Mouse (Mus musculus): Measurements from ENCODE around the gene Dennd1b. TPM values are rescaled to one million over a fixed set of nuclear protein-coding genes. Genes with fewer than 3 reads are reported as not detected.

Gene Dennd1b
- polyA plus RNA-seq, 1 experiment from 2014 or later = 16.8 TPM

DNA sequence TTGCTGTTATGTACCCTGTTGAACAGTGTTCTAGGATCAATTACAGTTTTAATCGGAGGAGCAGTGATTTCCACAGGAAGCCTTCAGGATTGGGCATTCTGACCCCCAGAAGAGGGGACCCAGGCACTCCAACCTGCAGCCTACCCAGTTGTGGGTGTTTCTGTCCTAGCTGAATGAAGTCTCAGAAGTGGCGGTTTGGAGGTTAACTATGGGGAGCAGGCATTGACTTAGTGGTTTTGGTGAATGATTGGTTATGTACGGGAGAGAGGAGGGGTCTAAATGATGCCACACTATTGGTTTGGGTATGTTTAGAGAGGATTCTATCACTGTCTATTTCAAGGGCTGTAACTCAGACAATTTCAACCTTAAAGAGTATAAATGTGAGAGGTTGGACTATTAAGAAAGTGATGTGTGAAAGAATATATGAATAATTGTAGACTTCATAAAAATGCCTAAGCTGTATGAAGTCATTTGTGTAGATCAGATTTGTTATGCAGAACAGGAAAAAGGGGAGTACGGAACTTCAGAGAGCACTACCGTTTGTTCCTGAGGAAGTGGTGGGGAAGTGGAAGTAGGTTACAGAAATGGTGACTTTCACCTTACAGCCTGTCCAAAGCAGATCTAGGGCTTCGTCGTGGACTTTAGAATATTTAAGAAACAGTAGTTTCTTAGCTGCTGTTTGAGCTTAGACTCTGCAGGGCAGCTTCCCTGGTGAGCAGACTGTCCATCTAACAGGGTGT, 73.7 kb downstream of the Dennd1b start:
- H3K36me3 ChIP-seq (ENCODE audit: control insufficient read depth, insufficient read depth, low read length) = no peaks in the 10 kb centered on the region
- no peak overlapping the region for H3K4me2 ChIP-seq (ENCODE audit: low read length)
- no peak for ATAC-seq (ENCODE audit: insufficient number of reproducible peaks, insufficient read depth, low FRiP score, low read depth)
- H3K9ac ChIP-seq (ENCODE audit: low read length) = no peak overlapping the region
- 61% methylated on average over 7 of the region's 7 CpGs for WGBS
- H3K9me3 ChIP-seq (ENCODE audit: control insufficient read depth, low read length) = no peaks in the 10 kb centered on the region
- H3K27me3 ChIP-seq (ENCODE audit: control insufficient read depth, insufficient read depth, low read length) = no peaks in the 10 kb centered on the region
- H3K27ac ChIP-seq (replicated peaks in 1 of 2; ENCODE audit: control insufficient read depth in 1 of 2, insufficient read depth in 1 of 2, low read depth in 2 of 2, low read length in 2 of 2) = no peak overlapping the region
- H3K4me1 ChIP-seq (ENCODE audit: control insufficient read depth in 2 of 2, insufficient read depth in 2 of 2, low read length in 2 of 2) = peaks cover 0 to 10% of the 10 kb centered on the region in 2 experiments; a peak in 2 of 4 replicates
- no peak overlapping the region for H3K4me3 ChIP-seq (ENCODE audit: control insufficient read depth in 1 of 2, insufficient read depth in 1 of 2, low read depth in 1 of 2, low read length in 2 of 2)

DNA sequence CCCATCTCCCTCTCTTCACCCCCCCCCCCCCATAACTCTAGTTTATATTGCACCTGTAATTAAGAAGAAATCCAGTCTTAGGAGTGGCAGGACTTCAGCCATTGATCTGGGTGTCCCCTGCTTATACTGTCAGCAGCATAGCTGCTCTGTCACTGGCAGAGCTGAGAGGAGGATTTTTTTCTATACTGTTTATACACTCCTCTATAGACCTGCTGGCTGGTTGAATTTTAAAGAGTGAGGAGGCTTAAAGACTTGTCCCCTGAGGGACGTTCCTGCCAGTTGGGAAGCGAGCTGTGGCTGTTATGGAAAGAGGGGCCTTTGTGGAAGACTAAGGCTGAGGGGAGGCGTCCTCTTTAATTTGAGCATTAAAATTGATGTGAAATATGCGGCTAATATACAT, 74.8 kb downstream of the Dennd1b start:
- Histone ChIP-seq H3K36me3 (ENCODE audit: control insufficient read depth, insufficient read depth, low read length) (no peaks in the 10 kb centered on the region), H3K27me3 (ENCODE audit: control insufficient read depth, insufficient read depth, low read length) (no peaks in the 10 kb centered on the region), H3K9me3 (ENCODE audit: control insufficient read depth, low read length) (no peaks in the 10 kb centered on the region), H3K27ac (replicated peaks in 1 of 2; ENCODE audit: control insufficient read depth in 1 of 2, insufficient read depth in 1 of 2, low read depth in 2 of 2, low read length in 2 of 2) (no peak overlapping the region), H3K4me1 (ENCODE audit: control insufficient read depth in 2 of 2, insufficient read depth in 2 of 2, low read length in 2 of 2) (peaks cover 0 to 10% of the 10 kb centered on the region in 2 experiments; a peak in 2 of 4 replicates), H3K4me3 (ENCODE audit: control insufficient read depth in 1 of 2, insufficient read depth in 1 of 2, low read depth in 1 of 2, low read length in 2 of 2) (no peak overlapping the region), H3K9ac (ENCODE audit: low read length) (no peak overlapping the region), H3K4me2 (ENCODE audit: low read length) (no peak overlapping the region)
- no peak for ATAC-seq (ENCODE audit: insufficient number of reproducible peaks, insufficient read depth, low FRiP score, low read depth)
- WGBS = 67% methylated on average over 4 of the region's 4 CpGs

DNA sequence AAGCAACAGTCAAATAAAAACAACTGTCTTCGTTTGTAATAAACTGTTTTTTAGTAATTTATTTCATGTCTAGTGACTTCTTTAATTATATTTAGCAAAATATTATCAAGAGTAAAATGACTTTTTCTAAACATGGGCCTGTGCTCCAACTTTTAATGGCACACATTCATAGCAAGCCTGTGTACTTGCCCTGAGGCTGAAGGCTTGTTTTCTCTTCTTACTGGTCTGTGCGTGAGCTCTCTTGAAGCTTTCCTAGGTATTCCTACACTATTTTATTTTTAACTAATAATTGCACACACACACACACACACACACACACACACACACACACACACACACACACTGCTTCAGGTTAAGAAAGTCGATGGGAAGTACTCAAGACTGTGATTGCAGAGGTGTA, 75.4 kb downstream of the Dennd1b start:
- no peaks in the 10 kb centered on the region for H3K27me3 ChIP-seq (ENCODE audit: control insufficient read depth, insufficient read depth, low read length)
- no peak overlapping the region for H3K27ac ChIP-seq (replicated peaks in 1 of 2; ENCODE audit: control insufficient read depth in 1 of 2, insufficient read depth in 1 of 2, low read depth in 2 of 2, low read length in 2 of 2)
- no peak overlapping the region for H3K9ac ChIP-seq (ENCODE audit: low read length)
- ATAC-seq (ENCODE audit: insufficient number of reproducible peaks, insufficient read depth, low FRiP score, low read depth) = no peak
- H3K4me3 ChIP-seq (ENCODE audit: control insufficient read depth in 1 of 2, insufficient read depth in 1 of 2, low read depth in 1 of 2, low read length in 2 of 2) = no peak overlapping the region
- no peak overlapping the region for H3K4me2 ChIP-seq (ENCODE audit: low read length)
- H3K4me1 ChIP-seq (ENCODE audit: control insufficient read depth in 2 of 2, insufficient read depth in 2 of 2, low read length in 2 of 2) = peaks cover 0 to 10% of the 10 kb centered on the region in 2 experiments; a peak in 2 of 4 replicates
- WGBS = 70% methylated on average over 3 of the region's 3 CpGs
- H3K9me3 ChIP-seq (ENCODE audit: control insufficient read depth, low read length) = no peaks in the 10 kb centered on the region
- no peaks in the 10 kb centered on the region for H3K36me3 ChIP-seq (ENCODE audit: control insufficient read depth, insufficient read depth, low read length)

DNA sequence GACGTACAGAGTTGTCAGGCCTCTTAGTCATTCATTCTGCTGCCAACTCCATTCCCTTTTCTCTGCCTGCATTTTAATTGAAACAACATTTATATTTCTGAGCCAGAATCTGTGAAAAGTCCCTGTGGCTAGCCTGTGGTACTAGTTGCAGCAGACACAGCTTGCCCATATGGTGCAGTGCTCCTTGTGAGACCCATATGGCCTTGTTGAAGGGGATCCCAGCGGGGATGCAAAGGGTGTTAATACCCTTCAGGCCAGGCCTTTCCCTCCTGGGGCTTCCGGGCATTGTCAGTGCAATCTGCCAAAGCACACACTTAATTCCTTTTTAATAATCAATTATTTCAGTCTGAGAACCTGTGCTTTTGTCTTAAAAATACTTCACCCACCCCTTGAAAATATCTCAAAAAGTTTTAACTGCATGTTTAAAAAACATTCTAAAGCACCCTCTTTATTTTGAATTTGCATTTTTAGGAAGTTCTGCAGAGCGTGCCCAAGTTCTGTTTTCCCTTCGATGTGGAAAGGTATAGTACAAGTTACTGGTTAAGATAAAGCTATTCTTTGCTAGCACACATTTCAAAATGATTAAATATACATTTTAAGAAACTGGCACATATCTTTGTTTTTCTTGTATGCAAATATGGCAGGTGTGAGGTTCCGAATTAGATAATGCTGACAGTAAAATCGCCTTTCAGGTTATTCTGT, 76.4 kb downstream of the Dennd1b start:
- H3K4me2 ChIP-seq (ENCODE audit: low read length) = no peak overlapping the region
- H3K4me3 ChIP-seq (ENCODE audit: control insufficient read depth in 1 of 2, insufficient read depth in 1 of 2, low read depth in 1 of 2, low read length in 2 of 2) = no peak overlapping the region
- H3K9ac ChIP-seq (ENCODE audit: low read length) = no peak overlapping the region
- ATAC-seq (ENCODE audit: insufficient number of reproducible peaks, insufficient read depth, low FRiP score, low read depth) = no peak
- WGBS = 61% methylated on average over 7 of the region's 7 CpGs
- H3K27ac ChIP-seq (replicated peaks in 1 of 2; ENCODE audit: control insufficient read depth in 1 of 2, insufficient read depth in 1 of 2, low read depth in 2 of 2, low read length in 2 of 2) = no peak overlapping the region
- H3K27me3 ChIP-seq (ENCODE audit: control insufficient read depth, insufficient read depth, low read length) = no peaks in the 10 kb centered on the region
- no peaks in the 10 kb centered on the region for H3K36me3 ChIP-seq (ENCODE audit: control insufficient read depth, insufficient read depth, low read length)
- peaks cover 0 to 10% of the 10 kb centered on the region in 2 experiments; a peak in 2 of 4 replicates for H3K4me1 ChIP-seq (ENCODE audit: control insufficient read depth in 2 of 2, insufficient read depth in 2 of 2, low read length in 2 of 2)
- no peaks in the 10 kb centered on the region for H3K9me3 ChIP-seq (ENCODE audit: control insufficient read depth, low read length)

DNA sequence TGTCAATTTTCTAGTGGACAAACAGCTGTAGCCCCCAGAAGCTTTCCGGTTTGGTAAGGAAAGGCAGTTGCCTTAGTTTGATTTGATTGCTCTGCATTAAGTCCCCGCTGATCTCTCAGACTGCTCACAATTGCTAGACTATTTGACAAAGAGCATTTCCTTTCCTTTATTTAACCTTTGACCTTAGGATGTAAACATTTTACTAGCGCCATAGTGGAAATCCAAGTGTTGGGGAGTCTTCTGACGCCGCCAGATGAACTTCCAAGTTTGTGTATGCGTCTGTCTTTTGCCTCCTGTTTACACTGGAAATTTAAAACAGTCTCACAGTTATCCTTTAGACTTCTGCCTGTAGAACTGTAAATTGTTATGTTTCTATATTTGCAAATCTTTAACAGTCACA, 85.8 kb downstream of the Dennd1b start:
- no peak for ATAC-seq (ENCODE audit: insufficient number of reproducible peaks, insufficient read depth, low FRiP score, low read depth)
- 79% methylated on average over 6 of the region's 6 CpGs for WGBS

DNA sequence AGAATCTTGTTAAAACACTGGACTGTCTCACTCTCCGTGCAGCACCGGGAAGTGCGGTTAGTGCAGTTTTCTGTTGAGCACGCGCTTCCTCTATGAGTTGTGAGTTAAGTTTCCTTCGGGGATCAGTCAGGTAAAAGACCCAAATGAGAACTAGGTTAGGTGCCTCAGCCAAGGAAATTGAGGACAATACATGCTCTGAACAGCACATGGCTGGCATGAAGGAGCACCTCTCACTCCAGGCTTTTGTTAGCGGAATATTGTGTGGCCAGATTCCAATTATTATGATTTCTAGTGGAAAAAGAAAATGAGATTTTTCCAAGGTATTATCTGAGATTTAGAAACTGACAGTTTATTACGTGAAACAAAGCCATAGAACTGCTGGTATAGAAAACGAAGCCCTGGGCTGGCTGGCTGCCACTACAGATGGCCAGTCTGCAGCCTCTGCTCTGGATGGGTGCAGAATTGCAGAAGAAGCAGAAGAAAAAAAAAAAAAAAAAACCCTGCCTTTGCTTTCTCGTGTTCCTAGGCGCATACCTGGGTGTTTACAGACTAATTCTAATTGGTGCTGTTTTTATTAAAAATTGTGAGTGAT, 86.7 kb downstream of the Dennd1b start:
- H3K27ac ChIP-seq (replicated peaks in 1 of 2; ENCODE audit: control insufficient read depth in 1 of 2, insufficient read depth in 1 of 2, low read depth in 2 of 2, low read length in 2 of 2) = no peak overlapping the region
- ATAC-seq (ENCODE audit: insufficient number of reproducible peaks, insufficient read depth, low FRiP score, low read depth) = no peak
- H3K9ac ChIP-seq (ENCODE audit: low read length) = no peak overlapping the region
- H3K4me2 ChIP-seq (ENCODE audit: low read length) = no peak overlapping the region
- H3K4me1 ChIP-seq (ENCODE audit: control insufficient read depth in 2 of 2, insufficient read depth in 2 of 2, low read length in 2 of 2) = peaks cover 0 to 3% of the 10 kb centered on the region in 2 experiments; a peak in 2 of 4 replicates
- H3K9me3 ChIP-seq (ENCODE audit: control insufficient read depth, low read length) = no peaks in the 10 kb centered on the region
- WGBS = 83% methylated on average over 11 of the region's 11 CpGs
- no peaks in the 10 kb centered on the region for H3K27me3 ChIP-seq (ENCODE audit: control insufficient read depth, insufficient read depth, low read length)
- H3K36me3 ChIP-seq (ENCODE audit: control insufficient read depth, insufficient read depth, low read length) = 0 out of 2 replicates have a peak, but pooled peaks cover 6% of the 10 kb centered on the region
- no peak overlapping the region for H3K4me3 ChIP-seq (ENCODE audit: control insufficient read depth in 1 of 2, insufficient read depth in 1 of 2, low read depth in 1 of 2, low read length in 2 of 2)

More for the DNA sequence above, 85.8 kb downstream of the Dennd1b start:
- Histone ChIP-seq H3K4me3 (ENCODE audit: control insufficient read depth in 1 of 2, insufficient read depth in 1 of 2, low read depth in 1 of 2, low read length in 2 of 2) (no peak overlapping the region), H3K4me2 (ENCODE audit: low read length) (no peak overlapping the region), H3K27me3 (ENCODE audit: control insufficient read depth, insufficient read depth, low read length) (no peaks in the 10 kb centered on the region), H3K9me3 (ENCODE audit: control insufficient read depth, low read length) (no peaks in the 10 kb centered on the region), H3K4me1 (ENCODE audit: control insufficient read depth in 2 of 2, insufficient read depth in 2 of 2, low read length in 2 of 2) (peaks cover 0 to 3% of the 10 kb centered on the region in 2 experiments; a peak in 2 of 4 replicates), H3K9ac (ENCODE audit: low read length) (no peak overlapping the region), H3K36me3 (ENCODE audit: control insufficient read depth, insufficient read depth, low read length) (no peaks in the 10 kb centered on the region), H3K27ac (replicated peaks in 1 of 2; ENCODE audit: control insufficient read depth in 1 of 2, insufficient read depth in 1 of 2, low read depth in 2 of 2, low read length in 2 of 2) (no peak overlapping the region)

DNA sequence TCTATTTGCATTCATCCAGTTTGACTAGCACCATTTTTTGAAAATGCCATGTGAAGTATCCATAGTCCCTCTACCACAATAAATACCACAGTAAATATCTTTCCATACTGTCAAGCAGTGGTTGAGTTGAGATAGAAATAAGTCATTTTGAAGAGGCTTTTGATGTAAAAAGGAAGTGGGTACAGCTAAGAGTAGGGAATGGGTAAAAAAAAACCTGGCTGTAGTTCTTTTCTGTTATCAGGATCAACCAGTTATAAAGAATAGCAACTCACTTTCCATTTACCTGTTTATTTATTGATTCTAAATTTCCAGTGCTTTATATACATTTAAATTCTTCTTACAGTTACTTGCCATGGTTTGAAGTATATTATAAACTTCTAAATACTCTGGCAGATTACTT, 89.8 kb downstream of the Dennd1b start:
- Histone ChIP-seq H3K27me3 (ENCODE audit: control insufficient read depth, insufficient read depth, low read length) (no peaks in the 10 kb centered on the region), H3K4me2 (ENCODE audit: low read length) (no peak overlapping the region), H3K9ac (ENCODE audit: low read length) (no peak overlapping the region), H3K9me3 (ENCODE audit: control insufficient read depth, low read length) (no peaks in the 10 kb centered on the region), H3K4me1 (ENCODE audit: control insufficient read depth in 2 of 2, insufficient read depth in 2 of 2, low read length in 2 of 2) (no peaks in the 10 kb centered on the region), H3K36me3 (ENCODE audit: control insufficient read depth, insufficient read depth, low read length) (0 out of 2 replicates have a peak, but pooled peaks cover 9% of the 10 kb centered on the region), H3K4me3 (ENCODE audit: control insufficient read depth in 1 of 2, insufficient read depth in 1 of 2, low read depth in 1 of 2, low read length in 2 of 2) (no peak overlapping the region), H3K27ac (replicated peaks in 1 of 2; ENCODE audit: control insufficient read depth in 1 of 2, insufficient read depth in 1 of 2, low read depth in 2 of 2, low read length in 2 of 2) (no peak overlapping the region)
- no peak for ATAC-seq (ENCODE audit: insufficient number of reproducible peaks, insufficient read depth, low FRiP score, low read depth)

Data from heart, embryonic 14.5 days (tissue).